Mouse (Mus musculus): ENCODE measurements around the gene 2310057J18Rik.
"Not testable (repeated sequence)": the region's sequence is repeated elsewhere in the genome, so short reads cannot be mapped to it uniquely, and the experiment has no call there.

The 2310057J18Rik gene

GRCm38 (mm10) chr10:28986203-28986602 lies at the start of gene 2310057J18Rik:
Gene 2310057J18Rik (minus strand): TSS chr10:28986303.
- no peak for DNase-seq

- DNase-seq, result not testable (repeated sequence)
These were observed 43.9 kb upstream of the 2310057J18Rik start for GRCm38 (mm10) chr10:29029960-29030359.

- no peak for DNase-seq
These were observed 33.6 kb upstream of the 2310057J18Rik start for GRCm38 (mm10) chr10:29019496-29020270.

- no peak for DNase-seq
These were observed 11.7 kb upstream of the 2310057J18Rik start for GRCm38 (mm10) chr10:28997776-28998175.

- no peak for DNase-seq
These were observed 2.9 kb upstream of the 2310057J18Rik start for GRCm38 (mm10) chr10:28988990-28989389.

GRCm38 (mm10) chr10:28968189-28968588 lies 17.9 kb downstream of the 2310057J18Rik start:
- no peak for DNase-seq

- DNase-seq, result peak; percentile 5 to 11
These were observed 31.0 kb downstream of the 2310057J18Rik start for GRCm38 (mm10) chr10:28955138-28955537.

GRCm38 (mm10) chr10:28954515-28954914 lies 31.6 kb downstream of the 2310057J18Rik start:
- DNase-seq, result no peak
